Mouse (Mus musculus): ENCODE data around the gene Oprm1. TPM values are rescaled to one million over a fixed set of nuclear protein-coding genes. Genes with fewer than 3 reads are reported as not detected.

Gene Oprm1
- polyA plus RNA-seq, 1 experiment, result 0.06 TPM

DNA sequence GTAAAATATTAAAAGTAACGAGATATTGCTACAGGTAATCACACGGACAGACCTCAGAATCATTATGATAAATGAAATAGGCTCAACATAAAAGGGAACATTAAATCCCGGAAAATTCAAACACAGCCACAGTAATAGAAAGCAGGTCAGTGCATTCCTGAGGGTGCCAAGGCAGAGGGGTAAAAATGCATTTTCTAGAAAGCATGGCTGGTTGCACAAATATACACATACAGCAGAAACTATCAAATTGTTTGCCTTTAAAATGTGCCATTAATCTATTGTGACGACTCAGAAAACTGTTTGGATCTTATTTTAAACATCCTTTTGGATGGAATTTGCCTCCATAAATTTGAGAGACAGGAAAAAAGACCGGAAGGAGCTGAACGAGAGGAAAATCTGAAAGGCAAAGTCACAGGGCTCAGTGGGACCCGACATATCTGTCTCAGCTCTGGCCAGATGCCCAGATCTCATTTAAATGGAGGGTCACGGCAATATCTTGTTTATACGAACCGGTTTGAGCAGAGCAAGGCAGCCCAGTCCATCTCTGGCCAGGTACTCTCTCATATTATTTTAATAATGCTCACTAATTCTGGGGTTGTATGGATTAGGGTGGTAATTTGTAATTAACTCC is 289.1 kb downstream of the Oprm1 start:
- no peak for DNase-seq (ENCODE audit: low spot score)

DNA sequence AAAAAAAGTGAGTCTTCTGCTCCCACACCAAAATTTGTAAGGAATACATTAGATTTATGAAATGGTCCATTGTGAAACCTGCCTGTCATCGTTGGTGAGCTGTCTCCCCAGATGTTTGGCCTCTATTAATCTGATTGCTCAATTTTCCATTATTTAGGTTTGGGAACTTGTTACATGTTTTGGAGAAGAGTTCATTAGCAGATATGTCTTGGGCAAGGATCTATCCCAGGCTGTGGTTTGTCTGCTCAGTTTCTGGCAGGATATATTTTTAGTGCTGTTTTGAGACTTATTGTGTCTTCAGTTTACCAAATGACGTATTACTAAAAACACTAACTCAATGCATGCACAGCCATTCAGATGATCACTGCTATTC is 289.6 kb downstream of the Oprm1 start:
- DNase-seq (ENCODE audit: low spot score), result no peak

DNA sequence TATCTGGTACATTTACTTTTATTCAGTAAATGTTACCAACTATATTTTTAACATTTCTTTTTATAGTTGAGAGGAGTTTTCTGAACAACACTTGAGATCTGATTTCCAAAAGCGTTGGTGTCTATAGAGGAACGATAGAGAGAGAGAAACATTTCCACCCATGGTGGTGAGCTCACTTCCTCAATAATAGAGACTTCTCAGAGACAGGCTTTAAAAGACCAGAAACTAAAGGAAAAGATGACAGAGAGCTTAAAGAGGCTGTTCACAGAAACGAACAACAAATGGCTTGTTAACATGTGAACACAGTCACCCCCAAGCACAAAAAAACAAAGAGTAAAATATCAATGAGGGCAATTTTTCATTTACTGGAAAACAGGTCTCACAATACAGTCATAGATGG is 291.6 kb downstream of the Oprm1 start:
- no peak for DNase-seq (ENCODE audit: low spot score)

DNA sequence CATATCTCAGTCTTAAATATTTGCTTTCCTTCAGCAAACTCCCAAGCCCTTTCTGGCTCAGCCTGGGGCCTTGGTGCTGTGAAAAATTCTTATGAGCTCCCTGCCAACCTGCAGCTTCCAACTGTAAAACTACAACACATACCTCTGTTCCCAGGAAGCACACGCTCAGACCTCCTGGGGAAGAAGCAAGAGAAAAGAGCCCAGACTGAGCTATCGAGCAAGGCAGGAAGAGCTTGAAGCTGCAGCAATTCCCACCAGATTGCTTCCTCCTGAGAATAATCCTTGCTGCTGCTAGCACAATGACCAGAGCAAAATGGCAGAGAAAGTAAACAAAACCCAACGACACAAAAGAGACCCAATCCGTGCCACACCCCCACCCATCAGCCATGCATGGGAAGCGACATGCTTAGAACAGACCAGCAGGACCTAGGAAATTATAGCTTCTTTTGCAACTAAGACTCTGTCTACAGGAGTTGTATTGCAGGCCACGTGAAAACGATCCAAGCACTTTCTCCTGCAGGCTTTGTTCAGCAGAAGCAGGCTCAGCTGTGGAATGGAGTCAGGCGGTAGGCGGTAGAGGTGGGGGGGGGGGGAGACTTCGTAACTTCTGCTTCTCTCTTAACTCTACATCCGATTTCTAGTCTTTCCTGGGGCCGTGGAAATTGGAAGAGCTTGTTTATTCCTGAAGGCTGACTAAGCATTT is 294.2 kb downstream of the Oprm1 start, which contains the start of gene Ipcef1:
Gene Ipcef1, minus strand, starts transcription at position 164 of the 703 bp plus-strand sequence.
- DNase-seq (ENCODE audit: low spot score), result no peak

DNA sequence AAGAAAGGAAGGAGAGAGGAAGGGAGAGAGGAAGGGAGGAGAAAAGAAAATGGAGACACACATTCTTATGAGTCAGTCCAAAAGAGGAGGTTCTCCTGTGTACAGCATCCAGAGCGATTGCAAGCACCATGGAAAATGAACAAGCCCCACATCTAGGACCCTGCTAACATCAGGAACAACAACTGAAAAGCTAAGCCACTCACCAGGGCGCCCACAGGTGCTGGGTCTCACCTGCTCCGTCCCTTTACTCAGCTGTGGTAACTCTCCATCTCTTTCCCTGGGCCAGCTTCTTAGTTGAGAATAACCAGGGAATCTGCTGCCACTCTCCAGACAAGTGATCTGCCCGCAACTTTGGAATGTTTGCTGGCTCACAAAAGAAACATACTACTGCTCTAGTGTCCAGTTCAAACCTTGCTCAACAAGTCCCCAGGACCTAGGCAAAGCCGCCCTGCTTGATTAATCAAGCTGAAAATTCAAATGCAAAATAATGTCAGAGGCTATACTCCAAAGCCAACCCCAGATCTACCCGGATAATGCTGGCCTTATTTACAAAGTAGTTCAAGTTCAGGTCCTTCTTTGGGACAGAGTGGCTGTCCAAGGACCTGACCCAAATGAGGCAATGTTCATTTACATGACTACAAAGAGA is 296.4 kb downstream of the Oprm1 start:
- DNase-seq (ENCODE audit: low spot score), result no peak

DNA sequence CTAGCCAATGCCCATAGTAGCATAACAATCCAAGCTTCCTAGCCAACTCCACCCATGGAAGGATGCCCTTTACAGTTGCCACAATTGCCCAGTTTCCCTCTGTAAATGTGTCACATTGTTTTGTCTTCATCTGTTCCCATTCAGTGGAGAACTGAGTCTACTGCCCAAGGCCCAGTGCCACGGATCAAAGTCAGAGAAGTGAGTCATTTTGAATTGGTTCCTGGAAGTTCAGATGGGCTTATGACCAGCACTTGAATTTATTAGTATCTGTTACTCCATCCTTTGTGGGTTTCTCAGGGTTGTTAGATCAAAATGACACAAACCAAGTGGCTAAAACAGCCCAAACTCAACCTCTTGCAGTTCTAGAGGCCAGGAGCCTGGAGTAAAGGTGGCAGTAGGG is 299.2 kb downstream of the Oprm1 start:
- DNase-seq (ENCODE audit: low spot score), result no peak

DNA sequence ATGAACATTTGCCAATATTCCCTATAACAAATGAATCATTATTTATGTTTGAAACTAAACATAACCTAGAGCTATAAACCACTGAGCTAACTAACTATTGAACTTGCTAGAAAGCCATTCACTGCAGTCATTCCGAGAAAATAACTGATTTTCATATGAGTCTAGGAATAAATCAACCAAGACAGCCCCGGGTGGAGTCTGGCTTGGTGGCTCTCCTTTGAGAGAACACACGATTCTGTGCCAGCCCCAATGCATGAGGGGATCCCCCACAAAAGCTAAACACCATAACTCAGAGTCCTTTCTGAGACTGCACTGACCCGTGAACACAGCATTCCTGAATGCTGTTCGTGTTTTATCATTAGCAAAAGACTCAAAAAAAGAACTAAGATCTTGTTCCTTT is 302.0 kb downstream of the Oprm1 start:
- DNase-seq (ENCODE audit: low spot score), result no peak

DNA sequence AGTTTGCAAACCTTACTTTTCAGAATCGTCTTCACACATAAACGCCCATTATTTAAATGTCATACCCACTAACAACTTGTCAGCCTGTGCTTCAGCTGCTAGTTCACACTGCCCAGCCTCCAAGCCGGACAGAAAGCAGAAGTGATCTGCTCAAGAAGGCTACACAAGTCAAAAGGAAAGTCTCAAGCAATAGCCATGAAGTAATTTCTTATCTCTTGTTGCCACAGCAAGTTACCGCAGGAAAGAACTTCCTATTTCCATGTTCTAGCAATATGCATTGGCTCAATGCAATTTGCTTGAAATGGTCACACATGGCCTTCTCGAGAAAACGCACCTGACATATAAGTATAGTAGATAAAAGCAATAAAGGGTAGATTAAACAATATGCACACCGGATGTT is 304.7 kb downstream of the Oprm1 start:
- no peak for DNase-seq (ENCODE audit: low spot score)

DNA sequence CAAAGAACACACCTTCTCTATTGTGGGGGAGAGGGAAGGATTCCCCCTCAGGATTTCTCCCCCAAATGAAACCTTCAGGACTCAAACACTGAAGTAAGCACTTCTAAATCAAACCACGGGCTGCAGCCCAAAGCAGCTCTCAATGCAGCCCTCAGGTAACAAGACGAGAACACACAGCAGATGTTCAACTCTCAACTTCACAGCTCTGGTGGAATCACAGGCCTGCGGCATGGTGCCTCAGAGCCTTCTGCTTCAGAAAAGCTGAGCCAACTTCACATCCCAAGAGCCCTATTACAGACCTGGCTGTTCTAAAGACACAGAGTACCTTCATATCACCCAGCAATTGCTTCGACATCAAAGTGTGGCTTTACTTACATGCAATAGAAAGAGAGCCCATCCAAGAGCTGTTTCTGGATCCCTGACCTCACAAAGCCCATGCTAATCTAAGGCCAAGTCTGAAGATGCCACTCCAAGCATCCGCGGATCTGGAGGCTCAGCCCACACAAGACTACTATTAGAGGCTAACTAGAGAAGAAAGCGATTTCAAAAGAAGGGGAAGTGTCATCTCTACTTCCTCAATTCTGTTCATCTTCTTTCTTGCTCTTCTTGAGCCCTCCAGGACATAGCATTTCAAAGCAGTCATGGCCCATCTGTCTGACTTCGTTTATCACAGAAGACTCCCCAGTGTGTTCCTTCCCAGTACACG is 305.6 kb downstream of the Oprm1 start:
- DNase-seq (ENCODE audit: low spot score), result no peak

DNA sequence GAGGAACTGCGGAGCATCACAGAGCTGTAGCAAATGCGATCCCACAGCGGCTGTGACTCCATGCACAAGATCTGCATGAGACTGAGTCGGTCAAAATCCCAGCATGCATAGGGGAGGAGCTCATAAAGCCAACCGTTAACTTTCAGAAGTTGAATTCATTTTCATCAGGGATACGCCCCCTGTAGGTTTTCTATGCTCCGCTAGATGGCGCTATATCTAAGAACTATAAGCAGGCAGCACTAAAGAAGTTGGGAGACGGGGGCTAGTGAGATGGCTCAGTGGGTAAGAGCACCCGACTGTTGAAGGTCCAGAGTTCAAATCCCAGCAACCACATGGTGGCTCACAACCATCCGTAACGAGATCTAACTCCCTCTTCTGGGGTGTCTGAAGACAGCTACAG is 310.3 kb downstream of the Oprm1 start:
- DNase-seq (ENCODE audit: low spot score), result no peak

DNA sequence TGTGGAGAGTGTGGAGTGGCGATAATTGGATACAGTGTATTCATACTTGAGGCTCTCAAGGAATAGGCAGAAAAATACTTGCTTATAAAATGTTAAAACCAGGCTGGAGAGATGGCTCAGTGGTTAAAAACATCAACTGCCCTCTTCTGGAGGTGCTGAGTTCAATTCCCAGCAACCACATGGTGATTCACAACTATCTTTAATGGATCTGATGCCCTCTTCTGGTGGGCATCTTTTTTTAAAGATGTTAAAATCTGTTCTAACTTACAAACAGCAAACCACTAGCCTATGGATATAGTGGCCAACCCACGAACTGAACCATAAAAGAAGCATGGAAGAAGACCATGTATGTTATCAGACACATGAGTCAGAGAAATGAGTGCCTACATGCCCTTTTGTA is 310.8 kb downstream of the Oprm1 start:
- DNase-seq (ENCODE audit: low spot score), result no peak

DNA sequence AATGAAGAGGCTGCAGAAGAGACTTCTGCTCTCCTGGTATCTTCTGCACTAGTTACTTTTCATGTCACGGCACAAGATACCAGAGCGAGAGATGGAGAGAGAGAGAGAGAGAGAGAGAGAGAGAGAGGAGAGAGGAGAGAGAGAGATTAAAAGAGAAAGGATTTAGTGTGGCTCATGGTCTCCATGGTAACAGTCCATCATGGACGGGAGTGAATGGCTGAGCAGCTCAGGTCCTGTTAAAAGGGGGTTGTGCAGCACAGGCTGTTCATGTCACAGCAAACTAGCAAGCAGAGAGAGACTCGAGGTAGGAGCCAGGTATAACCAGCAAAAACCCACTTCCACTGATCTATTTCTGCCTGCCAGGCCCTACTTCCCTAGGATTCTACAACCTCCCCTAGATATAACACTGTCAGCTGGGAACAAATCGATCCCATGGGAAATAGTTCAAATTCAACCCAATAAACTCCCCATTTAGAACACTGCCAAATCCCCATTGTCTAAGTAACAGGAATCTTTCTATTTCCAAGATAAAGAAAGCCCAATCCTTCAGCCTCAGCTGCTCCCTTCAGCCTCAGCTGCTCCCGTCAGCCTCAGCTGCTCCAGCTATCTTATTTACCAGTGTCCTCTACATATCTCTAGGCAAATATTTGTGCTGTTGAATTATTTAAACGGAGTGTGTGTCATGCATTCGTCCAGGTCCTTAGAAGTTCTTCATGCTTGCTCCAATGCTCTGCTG is 312.0 kb downstream of the Oprm1 start:
- DNase-seq (ENCODE audit: low spot score), result no peak

DNA sequence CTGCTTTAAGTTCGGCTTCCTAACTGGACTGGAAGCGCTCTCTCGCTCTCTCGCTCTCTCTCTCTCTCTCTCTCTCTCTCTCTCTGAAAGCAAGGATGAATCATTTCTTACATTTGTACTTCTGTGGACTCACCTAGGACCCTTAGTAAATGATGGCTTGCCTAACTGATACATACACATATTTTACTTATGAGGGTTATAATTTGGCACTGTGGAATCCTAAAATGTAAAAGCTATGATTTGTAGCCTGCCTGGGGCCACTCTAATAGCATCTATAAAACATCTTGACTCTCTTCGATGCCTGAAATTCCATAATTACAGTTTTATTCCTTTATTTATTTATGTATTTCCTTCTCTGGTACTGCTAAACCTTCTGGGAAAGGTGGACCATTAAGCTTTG is 312.6 kb downstream of the Oprm1 start:
- DNase-seq (ENCODE audit: low spot score), result no peak

DNA sequence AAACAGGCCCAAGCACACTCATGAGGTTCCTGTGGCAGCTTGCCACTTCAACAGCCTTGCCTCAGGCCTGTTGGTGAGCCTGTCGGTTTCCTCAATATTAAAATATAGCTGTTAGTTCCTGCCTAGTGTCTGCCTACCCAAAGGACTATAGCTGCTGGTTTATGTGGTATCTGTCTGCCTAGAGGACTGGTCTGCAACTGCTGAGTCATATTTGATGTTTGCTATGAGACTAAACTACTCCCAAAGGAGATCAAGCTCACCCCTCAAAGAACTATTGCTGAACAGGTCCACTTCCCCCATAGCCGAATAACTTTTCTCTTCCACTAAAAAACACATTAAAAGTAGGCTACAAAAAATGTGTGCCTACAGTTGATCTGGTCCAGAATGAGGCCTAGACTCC is 315.9 kb downstream of the Oprm1 start:
- no peak for DNase-seq (ENCODE audit: low spot score)

DNA sequence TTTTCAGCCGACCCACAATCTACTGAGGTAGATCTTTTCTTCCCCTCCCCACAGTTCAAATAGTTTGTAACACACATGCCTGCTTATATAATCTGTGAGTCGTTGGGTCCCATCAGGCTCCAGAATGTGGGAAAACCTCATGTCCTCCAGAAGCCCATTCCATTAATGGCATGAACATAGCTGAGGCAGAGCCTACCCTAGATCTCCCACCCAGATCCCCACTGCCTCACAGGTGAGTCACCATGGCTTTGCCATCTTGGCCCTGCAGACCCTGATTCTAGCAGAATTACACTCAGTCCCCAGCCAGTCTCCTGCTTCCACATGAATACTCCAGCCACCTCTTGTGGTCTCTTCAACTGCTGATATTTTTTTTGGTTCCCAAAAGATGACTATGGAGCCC is 317.4 kb downstream of the Oprm1 start:
- DNase-seq (ENCODE audit: low spot score), result no peak

DNA sequence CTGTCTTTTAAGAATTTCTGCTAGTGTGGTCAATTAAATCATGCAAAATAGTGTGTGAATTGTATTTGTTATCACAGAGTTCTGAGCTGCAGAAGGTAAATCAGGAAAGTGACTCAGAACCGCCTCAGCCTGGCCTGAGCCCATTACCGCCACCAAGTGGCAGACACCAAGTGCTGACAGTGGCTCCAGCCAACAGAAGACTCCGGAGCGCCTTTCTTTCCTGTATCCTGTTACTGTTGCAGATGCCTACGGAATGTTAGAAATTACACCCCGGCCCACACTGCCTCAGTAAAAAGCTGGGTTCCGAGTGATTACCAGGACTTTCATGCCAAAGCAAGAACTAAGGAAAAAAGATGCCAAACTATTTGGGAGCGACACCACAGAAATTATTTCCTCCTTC is 317.9 kb downstream of the Oprm1 start:
- peak; percentile 41 for DNase-seq (ENCODE audit: low spot score)

DNA sequence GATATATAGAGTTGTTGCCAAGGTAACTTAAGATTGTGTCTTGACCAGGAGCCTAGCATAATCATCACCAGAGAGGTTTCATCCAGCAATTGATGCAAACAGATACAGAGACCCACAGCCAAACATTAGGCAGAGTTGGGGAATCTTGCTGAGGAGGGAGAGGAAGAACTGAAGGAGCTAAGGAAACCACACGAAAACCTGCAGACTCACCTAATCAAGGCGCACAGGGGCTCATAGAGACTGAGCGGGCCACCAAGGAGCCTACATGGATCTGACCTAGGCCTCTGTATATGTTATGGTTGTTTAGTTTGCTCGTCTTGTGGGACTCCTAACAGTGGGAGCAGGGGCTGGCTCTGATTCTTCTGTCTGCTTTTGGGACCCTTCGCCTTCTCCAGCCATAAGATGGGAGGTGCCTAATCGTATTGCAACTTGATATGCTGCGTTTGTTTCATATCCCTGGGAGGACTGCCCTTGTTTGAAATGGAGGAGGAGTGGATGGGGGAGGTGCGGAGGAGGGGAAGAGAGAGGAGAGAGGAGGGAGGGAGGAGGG is 318.4 kb downstream of the Oprm1 start:
- no peak for DNase-seq (ENCODE audit: low spot score)

DNA sequence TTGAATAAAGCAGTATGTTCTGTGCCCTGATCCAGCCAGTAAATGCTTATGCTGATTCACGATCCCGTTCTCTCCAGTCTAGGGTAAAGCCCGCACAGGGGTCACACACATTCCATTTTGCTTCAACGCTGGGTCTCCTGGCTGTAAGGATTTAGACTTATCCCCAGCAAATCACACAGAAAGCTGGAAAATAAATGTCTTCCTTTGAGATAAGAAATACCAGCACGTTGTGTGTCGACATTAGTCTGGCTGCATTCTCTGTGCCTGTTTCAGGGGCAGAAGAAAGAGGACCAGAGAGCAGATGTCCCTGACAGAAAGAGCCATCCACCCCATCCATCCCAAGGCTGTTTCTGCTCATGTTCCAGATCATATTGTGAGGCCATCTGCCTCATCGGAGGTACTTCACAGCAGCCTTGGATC is 319.1 kb downstream of the Oprm1 start:
- no peak for DNase-seq (ENCODE audit: low spot score)

DNA sequence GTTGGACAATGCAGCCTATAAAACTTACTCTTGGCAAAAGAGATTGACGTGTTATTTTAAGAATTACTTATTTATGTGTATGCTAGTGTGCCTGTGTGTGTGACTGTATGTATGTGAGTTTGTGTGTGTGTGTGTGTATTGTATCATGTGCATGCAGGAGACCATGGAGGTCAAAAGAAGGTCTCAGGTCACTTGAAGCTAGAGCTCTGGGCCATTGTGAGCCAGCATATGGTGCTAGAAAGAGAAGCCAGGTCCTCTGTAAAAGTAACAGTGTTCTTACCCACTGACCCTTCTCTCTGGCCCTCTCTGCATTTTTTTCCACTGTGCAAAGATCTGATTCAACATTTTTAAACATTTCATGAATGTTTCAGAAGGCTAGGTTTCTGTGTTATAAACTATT is 319.7 kb downstream of the Oprm1 start:
- DNase-seq (ENCODE audit: low spot score), result no peak
